Comparison of ENCODE assay signal across 20 mouse cellular contexts in the genomic region with DNA sequence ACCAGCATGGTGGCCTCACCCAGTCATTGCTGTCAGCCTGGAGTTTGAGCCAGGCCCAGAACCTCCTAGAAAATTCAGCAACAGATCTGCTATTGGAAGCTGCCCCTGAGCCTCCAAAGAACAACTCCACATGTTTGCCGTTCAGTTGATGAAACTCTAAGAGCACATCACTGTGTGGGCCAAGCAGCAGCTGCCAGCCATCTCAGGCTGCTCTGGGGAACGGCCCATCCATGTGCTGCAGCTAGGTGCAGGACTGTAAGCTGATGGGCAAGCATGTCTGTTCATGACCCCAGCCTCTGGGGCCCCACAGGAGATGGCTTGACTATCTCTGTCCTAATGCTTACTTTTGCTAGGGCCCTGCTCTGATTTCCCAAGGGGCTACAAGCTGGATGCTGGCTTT. TPM values are rescaled to one million over a fixed set of nuclear protein-coding genes. Genes with fewer than 3 reads are reported as not detected.
DNase-seq lines count a peak whose midpoint lies in the region; ATAC-seq and TF ChIP-seq lines count a peak whose summit lies in the region.
"Had no signal": no experiment of that assay in that cellular context is flagged by ENCODE, and none has a peak within 500 bp of the region (broad histone marks: within the 10 kb centered on the region; RNA-seq: fewer than 3 reads in every experiment).

No protein-coding gene starts in this region.

- no peak for TF ChIP-seq EP300 in heart, adult 2 months (IDR thresholded peaks at IDR 0.05; ENCODE audit: insufficient read depth, low read depth, low read length)

- H3K79me2 ChIP-seq in heart, adult 2 months (replicated peaks; ENCODE audit: control insufficient read depth, insufficient read depth, low read length), result no peaks in the 10 kb centered on the region

- 63% methylated on average over 2 of the region's 2 CpGs for WGBS in heart, adult 2 months
- 58% methylated on average over 2 of the region's 2 CpGs for WGBS in limb, embryonic 14.5 days
- WGBS in limb, embryonic 10.5 days, result 94% methylated on average over 2 of the region's 2 CpGs
- WGBS in embryonic facial prominence, embryonic 15.5 days, result 41% methylated on average over 2 of the region's 2 CpGs
- WGBS in stomach, embryonic 16.5 days, result 46% methylated on average over 2 of the region's 2 CpGs

- no peak for TF ChIP-seq CTCF in heart, adult 2 months (IDR thresholded peaks at IDR 0.05)

- H3K36me3 ChIP-seq in heart, adult 2 months (ENCODE audit: control insufficient read depth, insufficient read depth, low read length), result no peaks in the 10 kb centered on the region
- peaks cover 13% of the 10 kb centered on the region for H3K36me3 ChIP-seq in limb, embryonic 14.5 days (ENCODE audit: control insufficient read depth, insufficient read depth, low read length)
- H3K36me3 ChIP-seq in limb, embryonic 10.5 days, result peaks cover 42% of the 10 kb centered on the region
- peaks cover 9% of the 10 kb centered on the region for H3K36me3 ChIP-seq in embryonic facial prominence, embryonic 15.5 days
- H3K36me3 ChIP-seq in stomach, embryonic 16.5 days (ENCODE audit: control insufficient read depth, insufficient read depth, low read length), result peaks cover 7% of the 10 kb centered on the region

- peak overlapping the region; percentile 41 for H3K27ac ChIP-seq in heart, adult 2 months
- H3K27ac ChIP-seq in limb, embryonic 14.5 days (replicated peaks; ENCODE audit: low read depth, low read length), result 0 out of 2 replicates have a peak overlapping the region, but pooled peaks have one; percentile 13
- H3K27ac ChIP-seq in limb, embryonic 10.5 days, result no peak overlapping the region
- H3K27ac ChIP-seq in embryonic facial prominence, embryonic 15.5 days (replicated peaks), result peak overlapping the region; percentile 72
- peak overlapping the region; percentile 53 for H3K27ac ChIP-seq in stomach, embryonic 16.5 days (ENCODE audit: low read length)
- H3K27ac ChIP-seq: forebrain, embryonic 13.5 days; hindbrain, postnatal 0 days; kidney, postnatal 0 days; neural tube, embryonic 13.5 days had no signal

- no peak overlapping the region for H3K4me2 ChIP-seq in limb, embryonic 14.5 days (replicated peaks; ENCODE audit: low read depth, low read length, severe bottlenecking)
- H3K4me2 ChIP-seq in embryonic facial prominence, embryonic 15.5 days (replicated peaks), result no peak overlapping the region
- H3K4me2 ChIP-seq in stomach, embryonic 16.5 days (ENCODE audit: low read depth, low read length), result no peak overlapping the region
- H3K4me2 ChIP-seq: forebrain, embryonic 13.5 days; liver, embryonic 11.5 days; neural tube, embryonic 13.5 days had no signal

- no peak for ATAC-seq in limb, embryonic 14.5 days (ENCODE audit: low FRiP score, low read depth)
- no peak for ATAC-seq in embryonic facial prominence, embryonic 15.5 days (ENCODE audit: insufficient number of reproducible peaks, low FRiP score, low TSS enrichment, low read depth)
- no peak for ATAC-seq in stomach, embryonic 16.5 days (ENCODE audit: insufficient read depth, low FRiP score)
- ATAC-seq: forebrain, embryonic 13.5 days; hindbrain, postnatal 0 days had no signal

- no peaks in the 10 kb centered on the region for H3K9me3 ChIP-seq in limb, embryonic 14.5 days (ENCODE audit: control insufficient read depth, low read length)
- no peaks in the 10 kb centered on the region for H3K9me3 ChIP-seq in limb, embryonic 10.5 days (replicated peaks)
- H3K9me3 ChIP-seq in embryonic facial prominence, embryonic 15.5 days (replicated peaks), result no peaks in the 10 kb centered on the region
- no peaks in the 10 kb centered on the region for H3K9me3 ChIP-seq in stomach, embryonic 16.5 days (replicated peaks; ENCODE audit: control insufficient read depth, low read length)
- H3K9me3 ChIP-seq: forebrain, embryonic 13.5 days; megakaryocyte, embryonic 14.5 days; neural tube, embryonic 13.5 days had no signal

- no peak for TF ChIP-seq POLR2A in heart, adult 2 months (IDR thresholded peaks at IDR 0.05; ENCODE audit: insufficient read depth, low read depth, low read length)
- TF ChIP-seq POLR2A in limb, embryonic 14.5 days (IDR thresholded peaks at IDR 0.05; ENCODE audit: borderline replicate concordance, extremely low read depth, insufficient read depth, insufficient read length), result no peak

- no peaks in the 10 kb centered on the region for H3K27me3 ChIP-seq in heart, adult 2 months (ENCODE audit: control insufficient read depth, insufficient read depth, low read length)
- no peaks in the 10 kb centered on the region for H3K27me3 ChIP-seq in limb, embryonic 14.5 days (ENCODE audit: control insufficient read depth, insufficient read depth, low read length)
- no peaks in the 10 kb centered on the region for H3K27me3 ChIP-seq in limb, embryonic 10.5 days (ENCODE audit: low read depth, poor library complexity, severe bottlenecking)
- no peaks in the 10 kb centered on the region for H3K27me3 ChIP-seq in embryonic facial prominence, embryonic 15.5 days
- H3K27me3 ChIP-seq in stomach, embryonic 16.5 days (ENCODE audit: control insufficient read depth, insufficient read depth, low read length), result no peaks in the 10 kb centered on the region
- H3K27me3 ChIP-seq: forebrain, embryonic 13.5 days; neural tube, embryonic 13.5 days had no signal

- intact Hi-C loops in heart, adult 2 months (cut with DNase I), result no loop called here
- intact Hi-C loops in heart, postnatal 25 days (cut with DNase I), result no loop called here

- peaks cover 25% of the 10 kb centered on the region for H3K4me1 ChIP-seq in heart, adult 2 months (ENCODE audit: control insufficient read depth, insufficient read depth, low read length)
- peaks cover 31% of the 10 kb centered on the region for H3K4me1 ChIP-seq in limb, embryonic 14.5 days (ENCODE audit: control insufficient read depth, insufficient read depth, low read length)
- peaks cover 36% of the 10 kb centered on the region for H3K4me1 ChIP-seq in limb, embryonic 10.5 days
- peaks cover 54% of the 10 kb centered on the region for H3K4me1 ChIP-seq in embryonic facial prominence, embryonic 15.5 days
- peaks cover 44% of the 10 kb centered on the region for H3K4me1 ChIP-seq in stomach, embryonic 16.5 days (ENCODE audit: control insufficient read depth, insufficient read depth, low read length)

- H3K9ac ChIP-seq in heart, adult 2 months (ENCODE audit: low read depth, low read length), result no peak overlapping the region
- no peak overlapping the region for H3K9ac ChIP-seq in limb, embryonic 14.5 days (ENCODE audit: low read depth, low read length, severe bottlenecking)
- H3K9ac ChIP-seq in embryonic facial prominence, embryonic 15.5 days, result no peak overlapping the region
- no peak overlapping the region for H3K9ac ChIP-seq in stomach, embryonic 16.5 days (ENCODE audit: low read length)
- H3K9ac ChIP-seq: forebrain, embryonic 13.5 days; neural tube, embryonic 13.5 days had no signal

- peak; percentile 52 to 55 for DNase-seq in heart, adult 2 months
- DNase-seq in heart, postnatal 25 days (ENCODE audit: low spot score), result no peak
- DNase-seq in limb, embryonic 14.5 days (ENCODE audit: low spot score), result no peak
- no peak for DNase-seq in limb, embryonic 10.5 days (ENCODE audit: low spot score)
- DNase-seq in layer of hippocampus, postnatal 36 days, result no peak
- DNase-seq: adrenal gland, postnatal 36 days; cerebellum, adult 18-20 months; cerebellum, postnatal 25 days; kidney, adult 18-20 months; lung, postnatal 10 days; midbrain, embryonic 14.5 days had no signal

- H3K4me3 ChIP-seq in heart, adult 2 months, result no peak overlapping the region
- H3K4me3 ChIP-seq in limb, embryonic 14.5 days (replicated peaks; ENCODE audit: low read length), result no peak overlapping the region
- no peak overlapping the region for H3K4me3 ChIP-seq in limb, embryonic 10.5 days
- no peak overlapping the region for H3K4me3 ChIP-seq in embryonic facial prominence, embryonic 15.5 days (replicated peaks)
- no peak overlapping the region for H3K4me3 ChIP-seq in stomach, embryonic 16.5 days (replicated peaks; ENCODE audit: low read length)
- H3K4me3 ChIP-seq: erythroblast, embryonic 14.5 days; forebrain, embryonic 13.5 days; megakaryocyte, embryonic 14.5 days; neural tube, embryonic 13.5 days had no signal

RNA-seq across cellular contexts. Expression of a gene that starts 19.4 kb away (rescaled TPM):
- 1 to 10 TPM; 3.2 to 8.5 TPM for total RNA-seq in heart, adult 2 months (2021)
- 4.0 and 5.3 TPM in 2 replicates for polyA plus RNA-seq in heart, adult 2 months (2012; rRNA removed)
- total RNA-seq in heart, postnatal 25 days (2021), result 1 to 10 TPM; 5.8 to 7.7 TPM
- 44.3 and 52.8 TPM in 2 replicates for polyA plus RNA-seq in limb, embryonic 14.5 days (2012; rRNA removed)
- 31.5 and 31.8 TPM in 2 replicates for polyA plus RNA-seq in limb, embryonic 14.5 days (2014; fragmentation: Nextera tagmentation; extraction: Ambion mirVana)
- polyA plus RNA-seq in limb, embryonic 10.5 days (2016; fragmentation: Nextera tagmentation; extraction: Ambion mirVana), result 25.0 and 31.3 TPM in 2 replicates
- 32.3 and 33.9 TPM in 2 replicates for polyA plus RNA-seq in embryonic facial prominence, embryonic 15.5 days (2015; fragmentation: Nextera tagmentation; extraction: Ambion mirVana)
- 21.3 and 21.5 TPM in 2 replicates for polyA plus RNA-seq in stomach, embryonic 16.5 days (2015; fragmentation: Nextera tagmentation; extraction: Ambion mirVana)
- 10 to 100 TPM; 10.5 to 12.6 TPM for total RNA-seq in layer of hippocampus, postnatal 36 days (2021)

Comparison
In these comparisons a context has a peak if more than half of its experiments do, and no peak if none do; other contexts are left out.
1. DNase-seq: peak in heart, adult 2 months (2 of 2); none in heart, postnatal 25 days (single experiment), limb, embryonic 14.5 days (single experiment), limb, embryonic 10.5 days (single experiment) and layer of hippocampus, postnatal 36 days (0 of 2).